Mouse (Mus musculus): ENCODE measurements around the gene Klhl25.
"Not testable (repeated sequence)": the region's sequence is repeated elsewhere in the genome, so short reads cannot be mapped to it uniquely, and the experiment has no call there.

Gene Klhl25

DNA sequence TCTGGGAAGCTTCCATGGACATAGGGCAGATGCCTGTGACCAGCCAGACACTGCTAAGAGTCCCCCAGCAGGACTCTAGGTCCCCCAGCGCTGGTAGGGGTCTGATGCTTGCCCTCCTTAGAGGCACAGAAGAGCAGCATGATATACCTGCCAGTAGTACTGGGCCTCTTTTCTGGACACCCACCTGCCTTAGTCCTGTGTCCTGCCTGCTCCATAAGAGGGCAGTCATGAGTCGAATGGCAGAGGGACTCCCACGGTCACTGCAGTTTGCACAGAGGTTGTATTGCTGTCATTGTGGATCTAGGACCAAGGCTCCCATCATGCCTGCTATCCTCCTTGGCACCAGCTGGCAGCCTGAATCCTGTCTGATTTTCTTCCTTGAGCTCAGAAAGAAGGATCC lies 25.1 kb downstream of the Klhl25 start:
- DNase-seq (ENCODE audit: low spot score in 2 of 2) = no peak

DNA sequence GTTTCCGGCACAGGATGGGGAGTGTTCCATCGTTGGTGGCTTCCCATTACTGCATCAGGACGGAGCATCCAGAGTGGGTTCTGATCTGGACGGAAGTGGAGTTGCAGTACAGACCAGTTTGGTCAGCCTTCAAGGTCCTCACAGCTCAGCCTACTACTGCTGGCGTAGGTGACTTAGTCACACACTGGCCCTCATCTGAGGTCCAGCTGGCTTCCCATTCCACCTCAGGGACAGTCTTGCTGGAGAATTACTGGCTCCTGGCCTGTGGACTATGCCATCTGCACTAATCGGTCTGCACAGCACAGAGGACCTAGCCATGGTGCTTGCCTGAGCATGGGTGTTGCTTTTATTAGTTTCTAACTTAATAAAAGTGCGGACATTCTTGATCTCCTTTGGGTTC lies 25.6 kb downstream of the Klhl25 start:
- no peak for DNase-seq (ENCODE audit: low spot score in 2 of 2)

GRCm38 (mm10) chr7:75879436-75879835 lies 31.3 kb downstream of the Klhl25 start:
- DNase-seq (ENCODE audit: low spot score in 2 of 2) = not testable (repeated sequence)

DNA sequence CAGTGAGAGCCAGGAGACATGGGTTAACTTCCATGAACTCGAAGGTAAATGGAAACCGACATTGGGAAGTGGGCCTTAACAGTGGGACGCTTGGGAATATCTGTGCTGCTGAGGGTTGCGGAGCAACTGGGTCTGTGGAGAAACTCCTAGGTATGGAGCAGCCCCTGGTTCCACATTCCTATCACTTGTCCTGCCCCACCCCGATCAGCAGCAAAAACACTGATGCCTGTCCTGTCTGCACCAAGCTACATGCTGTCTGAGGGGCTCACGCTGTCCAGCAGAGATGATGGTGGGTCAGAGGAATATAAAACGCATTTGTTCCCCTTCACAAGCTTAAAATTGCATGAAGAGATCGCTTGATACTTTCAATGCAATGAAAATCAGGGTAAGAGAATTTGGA lies 32.1 kb downstream of the Klhl25 start:
- no peak for DNase-seq (ENCODE audit: low spot score in 2 of 2)

DNA sequence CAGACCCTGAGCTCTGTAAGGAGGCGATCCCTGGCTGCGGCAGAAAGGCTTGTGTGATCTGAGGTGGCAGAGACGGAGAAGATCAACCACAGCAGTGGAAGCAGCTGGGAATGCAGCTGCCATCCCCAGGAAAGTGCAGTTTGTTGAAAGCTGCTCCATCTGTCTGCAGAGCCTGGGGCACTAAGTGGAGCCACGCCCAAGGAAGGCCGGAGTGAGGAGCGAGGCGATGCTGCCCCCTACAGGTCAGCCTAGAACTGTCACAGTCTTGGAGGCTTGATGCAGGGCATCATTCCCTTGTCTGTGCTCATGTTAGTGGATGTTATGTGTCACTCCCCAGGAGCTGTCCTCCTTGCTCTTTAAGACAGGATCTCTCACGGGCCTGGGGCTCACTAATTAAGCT lies 32.5 kb downstream of the Klhl25 start:
- DNase-seq (ENCODE audit: low spot score in 2 of 2) = peak; percentile 62 to 84

- no peak for DNase-seq (ENCODE audit: low spot score in 2 of 2)
Observed at GRCm38 (mm10) chr7:75881376-75881775, 33.3 kb downstream of the Klhl25 start.

DNA sequence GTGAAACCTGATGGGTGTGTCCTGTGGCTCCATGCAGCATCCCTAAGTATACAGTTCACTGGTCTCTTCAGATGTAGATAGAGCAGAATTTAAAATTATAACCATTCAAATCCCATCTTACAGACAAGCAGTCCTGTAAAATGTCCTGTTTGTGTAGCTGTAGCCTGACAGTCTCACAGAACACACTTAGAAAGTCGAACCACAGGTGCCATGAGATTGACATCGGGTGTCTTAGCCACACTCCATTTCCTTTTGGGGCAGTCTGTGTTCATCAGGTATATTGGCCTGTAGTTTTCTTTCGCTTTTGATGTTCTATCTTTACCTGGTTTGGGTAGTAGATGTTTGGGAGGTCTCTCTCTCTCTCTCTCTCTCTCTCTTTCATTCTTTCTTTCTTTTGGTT lies 33.7 kb downstream of the Klhl25 start:
- no peak for DNase-seq (ENCODE audit: low spot score in 2 of 2)

GRCm38 (mm10) chr7:75891466-75891865 lies 43.4 kb downstream of the Klhl25 start:
- no peak for DNase-seq (ENCODE audit: low spot score in 2 of 2)

- DNase-seq (ENCODE audit: low spot score in 2 of 2) = no peak
Observed at GRCm38 (mm10) chr7:75892737-75893136, 44.6 kb downstream of the Klhl25 start.

DNA sequence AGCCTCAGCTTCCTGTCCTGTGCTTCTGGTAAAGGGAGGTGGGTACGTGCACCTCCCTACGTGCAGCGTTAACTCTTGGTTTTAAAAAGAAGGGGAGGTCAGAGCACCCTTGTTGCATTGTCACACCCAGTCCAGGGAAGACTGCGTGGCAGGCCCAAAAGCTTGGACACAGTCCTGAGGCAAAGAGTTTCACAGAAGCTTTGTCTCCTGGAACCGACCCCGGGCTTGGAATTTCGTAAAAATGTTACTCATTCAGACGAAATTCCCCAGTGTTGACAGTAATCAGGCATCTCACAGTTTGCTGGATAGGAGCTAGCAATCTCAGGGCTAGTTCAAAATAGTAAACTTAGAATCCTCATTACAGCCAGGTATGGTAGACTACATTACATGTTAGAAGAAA lies 45.6 kb downstream of the Klhl25 start:
- no peak for DNase-seq (ENCODE audit: low spot score in 2 of 2)

GRCm38 (mm10) chr7:75897041-75897440 lies 48.9 kb downstream of the Klhl25 start:
- DNase-seq (ENCODE audit: low spot score in 2 of 2) = no peak

DNA sequence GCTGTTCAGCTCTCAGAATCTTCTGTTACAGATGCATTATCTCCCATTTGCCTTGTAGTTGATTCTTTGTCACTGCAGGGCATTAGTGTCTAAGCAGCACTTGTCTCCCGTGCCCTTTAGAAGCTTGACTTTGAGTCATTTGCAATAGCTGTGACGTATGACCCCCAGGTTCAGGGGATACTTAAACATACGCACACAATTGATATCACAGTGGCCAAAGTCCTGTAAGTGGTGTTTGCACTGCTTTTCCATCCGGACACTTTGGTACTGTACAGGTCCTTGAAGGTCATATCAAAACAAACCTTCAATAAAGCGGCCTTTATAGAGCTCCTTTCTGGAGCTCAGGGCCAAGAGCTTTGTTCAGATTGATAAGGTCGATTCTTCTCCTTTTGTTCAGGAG lies 51.0 kb downstream of the Klhl25 start:
- no peak for DNase-seq (ENCODE audit: low spot score in 2 of 2)

GRCm38 (mm10) chr7:75899517-75899916 lies 51.4 kb downstream of the Klhl25 start:
- DNase-seq (ENCODE audit: low spot score in 2 of 2) = no peak

DNA sequence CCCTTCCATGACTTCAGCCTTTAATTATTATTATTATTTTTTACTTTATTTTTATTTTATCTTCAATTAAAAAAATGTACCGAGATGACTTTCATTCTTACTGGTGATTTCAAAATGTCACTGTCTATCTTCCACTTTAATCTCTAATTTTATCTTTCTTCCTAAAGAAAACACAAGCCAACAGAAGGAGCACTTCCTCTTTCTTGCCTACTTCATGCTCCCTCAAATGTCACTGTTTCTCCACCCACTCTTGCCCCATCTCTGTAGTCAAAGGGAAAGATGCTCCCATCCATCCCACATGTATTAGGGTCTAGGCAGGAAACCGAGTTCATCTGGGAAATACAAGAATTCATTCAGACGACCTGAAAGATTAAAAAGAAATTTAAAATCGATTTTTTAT lies 51.8 kb downstream of the Klhl25 start:
- DNase-seq (ENCODE audit: low spot score in 2 of 2) = no peak

- DNase-seq (ENCODE audit: low spot score in 2 of 2) = no peak
Observed at GRCm38 (mm10) chr7:75905145-75905544, 57.0 kb downstream of the Klhl25 start.

- DNase-seq (ENCODE audit: low spot score in 2 of 2) = peak; percentile 36 to 45
Observed at GRCm38 (mm10) chr7:75910035-75910651, 62.0 kb downstream of the Klhl25 start.

GRCm38 (mm10) chr7:75910652-75911035 lies 62.5 kb downstream of the Klhl25 start:
- DNase-seq (ENCODE audit: low spot score in 2 of 2) = no peak

DNA sequence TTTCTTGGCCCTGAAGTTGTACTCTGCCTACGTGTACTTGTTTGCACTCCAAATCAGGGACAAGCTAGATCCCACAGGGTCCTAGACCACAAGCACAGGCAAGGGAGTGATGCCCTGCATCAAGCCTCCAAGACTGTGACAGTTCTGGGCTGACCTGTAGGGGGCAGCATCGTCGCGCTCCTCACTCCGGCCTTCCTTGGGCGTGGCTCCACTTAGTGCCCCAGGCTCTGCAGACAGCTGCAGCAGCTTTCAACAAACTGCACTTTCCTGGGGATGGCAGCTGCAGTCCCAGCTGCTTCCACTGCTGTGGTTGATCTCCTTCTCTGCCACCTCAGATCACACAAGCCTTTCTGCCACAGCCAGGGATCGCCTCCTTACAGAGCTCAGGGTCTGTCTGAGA lies 65.8 kb downstream of the Klhl25 start:
- peak; percentile 58 to 77 for DNase-seq (ENCODE audit: low spot score in 2 of 2)

GRCm38 (mm10) chr7:75915550-75915949 lies 67.4 kb downstream of the Klhl25 start:
- DNase-seq (ENCODE audit: low spot score in 2 of 2) = not testable (repeated sequence)

DNA sequence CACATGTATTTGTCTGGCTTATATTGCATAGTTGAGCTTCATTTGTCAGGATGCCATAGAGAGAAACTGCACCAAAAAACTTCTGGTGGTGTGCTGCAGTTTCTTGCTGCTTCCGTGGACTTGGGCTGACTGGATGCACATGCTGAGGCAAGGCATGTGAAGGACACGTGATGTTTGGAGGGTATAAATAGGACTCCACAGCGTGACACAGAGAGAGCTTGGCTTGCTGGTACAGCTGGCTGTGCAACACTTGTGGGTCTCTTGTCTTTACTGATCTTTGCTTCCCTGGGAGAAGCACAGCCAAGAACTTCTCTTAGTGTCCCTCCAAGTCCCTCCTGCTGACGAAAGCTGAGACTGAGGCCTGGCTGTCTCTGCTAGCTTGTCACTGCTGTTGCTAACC lies 69.6 kb downstream of the Klhl25 start:
- DNase-seq (ENCODE audit: low spot score in 2 of 2) = no peak

- not testable (repeated sequence) for DNase-seq (ENCODE audit: low spot score in 2 of 2)
Observed at GRCm38 (mm10) chr7:75919745-75920144, 71.6 kb downstream of the Klhl25 start.

All from frontal cortex, postnatal 14 days (tissue).